Mouse (Mus musculus) lung, adult 2 months (tissue): ENCODE data around the gene Grb14.

ENCODE experiments used
- CTCF ChIP-seq: fragments of 200-500 bp; IDR thresholded peaks from 2 replicates; pipeline ENCODE4 v1.5.1; 2011; ENCODE audit warnings: mild to moderate bottlenecking, low read length, control low read depth; ENCODE audit not compliant: insufficient read depth
- POLR2A ChIP-seq: fragments of 200-500 bp; IDR thresholded peaks from 2 replicates; pipeline ENCODE4 v1.6.1; 2011; ENCODE audit warnings: low read depth, mild to moderate bottlenecking, control low read depth, low read length, borderline replicate concordance; ENCODE audit errors: extremely low read depth

DNA sequence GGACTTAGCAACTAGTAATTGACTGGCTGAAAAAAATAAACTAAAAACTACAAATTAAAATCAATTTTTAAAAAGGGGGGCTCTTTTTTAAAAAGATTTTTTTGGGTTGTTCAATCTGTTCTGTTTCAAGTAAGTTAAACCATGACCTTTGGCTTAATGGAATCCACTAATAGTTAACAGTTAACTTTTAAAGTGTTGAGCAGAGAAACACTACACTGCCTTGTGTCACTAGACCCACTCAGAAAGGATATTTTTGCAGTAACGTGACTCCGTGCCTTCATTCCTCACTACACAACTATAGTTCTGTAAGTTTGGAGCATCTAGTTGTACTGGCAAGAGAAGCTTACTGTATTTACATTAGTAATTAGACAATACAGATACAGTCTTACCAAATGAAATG, 50.2 kb downstream of the Grb14 start:
- TF ChIP-seq CTCF, result no peak
- TF ChIP-seq POLR2A, result no peak
